Mouse (Mus musculus): ENCODE measurements around the gene Fdxr. TPM values are rescaled to one million over a fixed set of nuclear protein-coding genes. Genes with fewer than 3 reads are reported as not detected.

Fdxr gene
- polyA plus RNA-seq (2014; fragmentation: Nextera tagmentation; extraction: Ambion mirVana), result 11.5 and 13.3 TPM in 2 replicates

DNA sequence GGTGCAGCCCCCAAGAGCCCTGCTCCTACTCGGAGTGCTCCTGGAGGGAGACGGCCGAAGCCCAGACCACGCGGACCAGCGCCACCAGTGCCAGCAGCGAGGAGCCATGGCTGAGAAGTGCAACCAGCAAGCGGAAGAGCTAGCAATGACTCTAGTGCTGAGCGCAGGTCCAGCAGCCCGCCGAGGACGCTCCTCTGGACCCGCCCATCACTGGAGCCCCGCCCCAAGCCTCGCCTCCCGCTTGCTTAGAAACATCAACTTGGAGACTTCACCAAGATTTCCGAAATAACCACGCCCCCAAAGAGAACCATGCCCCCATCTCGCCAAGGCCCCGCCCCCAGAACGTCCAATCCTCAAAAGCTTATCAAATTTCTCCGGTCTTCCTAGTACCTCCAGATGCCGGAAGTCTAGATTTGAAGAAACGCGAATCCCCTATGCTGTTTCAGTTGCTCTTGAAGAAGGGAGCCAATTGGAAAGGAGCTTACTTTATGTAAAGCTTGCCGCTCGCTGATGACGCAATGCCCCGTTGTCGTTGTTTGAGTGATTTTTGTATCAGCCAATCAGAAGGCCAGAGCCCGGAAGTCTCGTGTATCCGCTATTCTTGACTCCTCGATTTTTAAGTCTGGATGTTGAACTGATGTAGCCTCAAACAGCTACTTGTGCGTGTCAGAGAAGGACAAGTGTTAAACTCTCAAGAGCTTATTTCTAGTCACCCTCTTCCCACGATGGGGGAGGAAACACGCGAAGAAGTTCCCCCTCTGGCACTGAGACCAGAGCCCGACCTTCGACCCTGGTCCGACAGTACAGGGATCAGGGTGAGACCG is at the start of gene Fdxr:
Gene Fdxr (minus strand): TSS at position 271 of the 824 bp plus-strand sequence.
- Histone ChIP-seq H3K27me3 (ENCODE audit: control insufficient read depth, insufficient read depth, low read length) (no peaks in the 10 kb centered on the region), H3K36me3 (ENCODE audit: control insufficient read depth, insufficient read depth, low read length) (no peaks in the 10 kb centered on the region), H3K4me2 (replicated peaks; ENCODE audit: low read depth, low read length) (peak within 1 kb of the TSS; percentile 81), H3K4me3 (ENCODE audit: low read depth, low read length) (peak within 1 kb of the TSS; percentile 50), H3K9me3 (ENCODE audit: control insufficient read depth, low read depth, low read length) (no peaks in the 10 kb centered on the region), H3K27ac (ENCODE audit: low read length) (peak within 1 kb of the TSS; percentile 80), H3K4me1 (ENCODE audit: control insufficient read depth, insufficient read depth, low read length) (peaks cover 7% of the 10 kb centered on the region; the same call in 1 of the 2 replicates), H3K9ac (replicated peaks; ENCODE audit: low read depth, low read length) (peak within 1 kb of the TSS; percentile 38; the same call in 1 of the 2 replicates)
- under 1% methylated on average over 42 of the region's 42 CpGs for WGBS
- peak; percentile 96 for ATAC-seq (ENCODE audit: insufficient number of reproducible peaks, insufficient read depth, low FRiP score, low read depth)

DNA sequence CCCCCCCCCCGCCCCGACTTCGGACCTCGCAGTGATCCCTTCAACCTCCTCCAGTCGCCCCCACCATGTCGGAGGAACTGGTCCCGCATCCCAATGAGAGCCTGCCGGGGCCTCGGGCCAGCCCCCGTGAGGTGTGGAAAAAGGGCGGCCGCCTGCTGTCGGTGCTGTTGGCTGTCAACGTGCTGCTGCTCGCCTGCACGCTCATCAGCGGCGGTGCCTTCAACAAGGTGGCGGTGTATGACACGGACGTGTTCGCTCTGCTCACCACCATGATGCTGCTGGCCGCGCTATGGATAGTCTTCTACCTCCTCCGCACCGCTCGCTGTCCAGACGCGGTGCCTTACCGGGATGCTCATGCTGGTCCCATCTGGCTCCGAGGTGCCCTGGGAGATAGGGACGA is 46.5 kb upstream of the Fdxr start:
- Histone ChIP-seq H3K4me3 (ENCODE audit: low read depth, low read length) (no peak overlapping the region), H3K27ac (ENCODE audit: low read length) (no peak overlapping the region), H3K4me1 (ENCODE audit: control insufficient read depth, insufficient read depth, low read length) (0 out of 2 replicates have a peak, but pooled peaks cover 4% of the 10 kb centered on the region), H3K4me2 (replicated peaks; ENCODE audit: low read depth, low read length) (no peak overlapping the region), H3K27me3 (ENCODE audit: control insufficient read depth, insufficient read depth, low read length) (peaks cover 55% of the 10 kb centered on the region), H3K36me3 (ENCODE audit: control insufficient read depth, insufficient read depth, low read length) (no peaks in the 10 kb centered on the region), H3K9ac (replicated peaks; ENCODE audit: low read depth, low read length) (no peak overlapping the region), H3K9me3 (ENCODE audit: control insufficient read depth, low read depth, low read length) (no peaks in the 10 kb centered on the region)
- no peak for ATAC-seq (ENCODE audit: insufficient number of reproducible peaks, insufficient read depth, low FRiP score, low read depth)
- WGBS, result 14% methylated on average over 32 of the region's 32 CpGs

DNA sequence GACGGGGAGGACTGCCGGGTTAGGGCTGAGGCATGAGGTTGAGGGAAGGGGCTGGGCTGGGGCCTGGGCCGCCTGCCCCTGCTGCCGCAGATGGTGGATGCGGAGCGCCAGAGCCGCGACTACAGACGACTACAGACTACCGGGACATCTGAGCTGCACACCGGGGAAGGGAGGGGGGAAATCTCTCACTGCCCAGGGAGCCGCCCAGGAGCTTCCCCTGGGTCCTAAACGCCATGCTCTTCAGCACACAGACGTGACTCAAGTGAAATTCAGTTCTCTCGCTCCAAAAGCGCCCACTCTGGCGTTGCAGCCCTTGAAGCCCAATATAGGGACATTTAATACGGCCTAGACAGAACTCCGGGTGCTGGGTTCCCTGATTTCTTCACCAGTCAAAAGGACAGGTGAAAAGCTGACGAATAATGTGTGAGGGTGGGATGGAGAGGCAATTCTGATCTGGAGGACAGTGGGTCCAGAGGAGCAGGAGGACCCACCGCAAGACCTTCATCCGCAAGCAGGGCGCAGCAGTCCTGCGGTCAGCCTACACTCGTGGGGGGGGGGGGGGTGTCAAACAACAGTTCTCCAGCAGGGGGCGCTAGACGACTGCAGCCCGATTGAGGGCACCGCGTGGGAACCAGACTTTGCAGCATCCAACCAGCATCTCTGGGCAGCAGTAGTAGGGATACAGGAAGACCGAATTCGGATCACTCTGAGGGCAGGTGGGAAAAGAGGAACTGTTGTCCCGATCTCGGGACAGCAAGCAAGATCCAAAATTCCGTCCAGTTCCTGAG is 45.2 kb upstream of the Fdxr start, which contains the start of gene Ush1g:
Gene Ush1g (minus strand): TSS at position 136 of the 788 bp plus-strand sequence.
- Histone ChIP-seq H3K36me3 (ENCODE audit: control insufficient read depth, insufficient read depth, low read length) (no peaks in the 10 kb centered on the region), H3K27me3 (ENCODE audit: control insufficient read depth, insufficient read depth, low read length) (peaks cover 68% of the 10 kb centered on the region), H3K4me1 (ENCODE audit: control insufficient read depth, insufficient read depth, low read length) (0 out of 2 replicates have a peak, but pooled peaks cover 4% of the 10 kb centered on the region), H3K9me3 (ENCODE audit: control insufficient read depth, low read depth, low read length) (no peaks in the 10 kb centered on the region), H3K4me3 (ENCODE audit: low read depth, low read length) (no peak within 1 kb of the TSS), H3K27ac (ENCODE audit: low read length) (no peak within 1 kb of the TSS), H3K4me2 (replicated peaks; ENCODE audit: low read depth, low read length) (no peak within 1 kb of the TSS; the same call in 1 of the 2 replicates), H3K9ac (replicated peaks; ENCODE audit: low read depth, low read length) (no peak within 1 kb of the TSS)
- no peak for ATAC-seq (ENCODE audit: insufficient number of reproducible peaks, insufficient read depth, low FRiP score, low read depth)
- WGBS, result 3% methylated on average over 35 of the region's 35 CpGs

DNA sequence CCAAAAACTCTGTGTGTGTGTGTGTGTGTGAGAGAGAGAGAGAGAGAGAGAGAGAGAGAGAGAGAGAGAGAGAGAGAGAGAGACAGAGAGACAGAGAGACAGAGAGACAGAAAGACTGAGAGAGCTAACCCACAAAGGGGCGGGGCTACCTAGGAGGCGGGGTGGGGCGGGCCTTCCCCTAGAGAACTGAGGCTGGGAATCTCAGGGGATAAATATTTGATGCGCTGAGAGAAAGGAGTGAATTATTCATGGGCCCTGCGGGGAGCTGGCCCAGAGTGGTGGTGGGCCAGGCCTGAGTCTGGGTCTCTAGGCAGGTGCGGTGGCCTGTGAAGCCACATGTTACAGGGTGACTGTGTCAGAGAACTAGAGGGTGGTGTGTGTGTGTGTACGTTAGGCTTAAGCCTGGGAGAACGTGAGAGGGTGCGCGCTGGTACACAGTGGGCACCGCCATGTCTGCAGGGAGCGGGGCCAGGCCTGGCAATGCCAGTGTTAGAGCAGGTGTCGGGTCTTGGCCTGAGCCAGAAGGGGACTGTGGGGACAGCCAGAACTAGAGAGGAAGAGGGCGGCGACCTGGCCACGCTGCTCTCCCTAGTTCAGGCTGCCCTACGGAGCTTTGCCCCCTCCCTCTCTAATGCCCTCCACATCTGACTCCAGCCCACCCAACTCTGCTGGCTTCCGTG is 43.0 kb upstream of the Fdxr start:
- Histone ChIP-seq H3K4me3 (ENCODE audit: low read depth, low read length) (no peak overlapping the region), H3K4me1 (ENCODE audit: control insufficient read depth, insufficient read depth, low read length) (0 out of 2 replicates have a peak, but pooled peaks cover 4% of the 10 kb centered on the region), H3K9ac (replicated peaks; ENCODE audit: low read depth, low read length) (no peak overlapping the region), H3K36me3 (ENCODE audit: control insufficient read depth, insufficient read depth, low read length) (no peaks in the 10 kb centered on the region), H3K27ac (ENCODE audit: low read length) (no peak overlapping the region), H3K9me3 (ENCODE audit: control insufficient read depth, low read depth, low read length) (no peaks in the 10 kb centered on the region), H3K4me2 (replicated peaks; ENCODE audit: low read depth, low read length) (no peak overlapping the region), H3K27me3 (ENCODE audit: control insufficient read depth, insufficient read depth, low read length) (peaks cover 85% of the 10 kb centered on the region)
- WGBS, result 6% methylated on average over 18 of the region's 18 CpGs
- no peak for ATAC-seq (ENCODE audit: insufficient number of reproducible peaks, insufficient read depth, low FRiP score, low read depth)

DNA sequence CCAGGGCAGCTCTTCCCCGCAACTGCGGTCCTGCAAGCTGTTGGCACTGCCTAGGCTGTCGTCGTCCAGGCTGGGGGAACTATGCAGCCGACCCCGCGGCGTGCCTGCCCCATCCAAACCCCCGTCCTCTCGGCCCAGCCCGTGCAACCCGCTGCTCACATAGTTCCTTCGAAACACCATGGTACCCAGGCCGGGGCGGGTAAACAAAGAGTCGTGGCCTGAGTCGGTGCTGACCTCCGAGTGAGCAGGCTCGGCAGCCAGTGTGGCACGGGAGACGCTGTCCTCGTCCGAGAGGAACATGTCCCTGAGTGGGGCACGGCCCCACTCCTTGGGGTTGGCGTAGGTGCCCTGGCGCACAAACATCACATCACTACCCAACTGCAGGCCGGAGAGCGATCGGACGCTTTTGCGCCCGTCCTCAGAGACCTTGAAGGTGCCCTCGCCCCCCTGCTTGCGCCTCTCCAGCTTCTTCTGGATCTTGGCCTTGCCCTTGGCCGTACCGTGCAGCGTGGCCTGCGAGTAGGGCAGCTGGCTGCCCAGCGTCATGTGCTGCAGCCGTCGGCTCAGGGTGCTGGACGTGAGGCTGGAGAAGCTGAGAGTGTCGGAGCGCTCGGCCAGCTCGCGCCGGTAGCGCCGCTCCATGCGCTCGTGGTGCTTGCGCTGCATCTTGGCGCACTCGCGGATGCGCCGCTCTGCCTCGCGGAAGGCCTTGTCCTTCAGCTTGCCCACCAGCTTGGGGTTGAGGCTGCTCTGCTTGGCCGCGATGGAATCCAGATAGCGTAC is 41.6 kb upstream of the Fdxr start:
- H3K9me3 ChIP-seq (ENCODE audit: control insufficient read depth, low read depth, low read length), result no peaks in the 10 kb centered on the region
- WGBS, result 5% methylated on average over 62 of the region's 63 CpGs

DNA sequence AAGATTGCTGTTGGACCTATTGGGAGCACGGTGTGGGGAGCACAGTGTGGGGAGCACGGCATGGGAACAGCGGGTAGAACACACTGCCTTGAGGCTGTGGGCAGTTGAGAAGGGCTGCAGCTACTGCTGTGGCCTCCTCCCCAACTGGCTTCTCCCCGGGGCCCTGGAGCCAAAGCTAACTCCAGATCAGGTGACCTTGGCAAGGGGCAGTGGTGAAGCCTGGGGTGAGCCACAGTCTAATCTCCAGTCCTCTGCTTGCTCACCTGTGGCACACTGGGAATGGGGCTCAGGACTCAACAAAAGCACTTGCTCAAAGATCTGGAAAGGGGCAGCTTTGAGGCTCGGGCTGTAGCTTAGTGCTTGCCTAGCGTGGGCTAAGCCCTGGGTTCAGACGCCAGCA is 40.4 kb upstream of the Fdxr start:
- Histone ChIP-seq H3K4me2 (replicated peaks; ENCODE audit: low read depth, low read length) (no peak overlapping the region), H3K27me3 (ENCODE audit: control insufficient read depth, insufficient read depth, low read length) (peaks cover 68% of the 10 kb centered on the region), H3K27ac (ENCODE audit: low read length) (no peak overlapping the region), H3K36me3 (ENCODE audit: control insufficient read depth, insufficient read depth, low read length) (no peaks in the 10 kb centered on the region), H3K9me3 (ENCODE audit: control insufficient read depth, low read depth, low read length) (no peaks in the 10 kb centered on the region), H3K4me3 (ENCODE audit: low read depth, low read length) (no peak overlapping the region), H3K4me1 (ENCODE audit: control insufficient read depth, insufficient read depth, low read length) (0 out of 2 replicates have a peak, but pooled peaks cover 4% of the 10 kb centered on the region), H3K9ac (replicated peaks; ENCODE audit: low read depth, low read length) (no peak overlapping the region)
- ATAC-seq (ENCODE audit: insufficient number of reproducible peaks, insufficient read depth, low FRiP score, low read depth), result no peak
- 65% methylated on average over 7 of the region's 7 CpGs for WGBS

More for the DNA sequence above, 41.6 kb upstream of the Fdxr start:
- no peak overlapping the region for H3K27ac ChIP-seq (ENCODE audit: low read length)
- no peaks in the 10 kb centered on the region for H3K36me3 ChIP-seq (ENCODE audit: control insufficient read depth, insufficient read depth, low read length)
- H3K4me3 ChIP-seq (ENCODE audit: low read depth, low read length), result no peak overlapping the region
- H3K4me2 ChIP-seq (replicated peaks; ENCODE audit: low read depth, low read length), result no peak overlapping the region
- 0 out of 2 replicates have a peak, but pooled peaks cover 4% of the 10 kb centered on the region for H3K4me1 ChIP-seq (ENCODE audit: control insufficient read depth, insufficient read depth, low read length)
- no peak overlapping the region for H3K9ac ChIP-seq (replicated peaks; ENCODE audit: low read depth, low read length)
- H3K27me3 ChIP-seq (ENCODE audit: control insufficient read depth, insufficient read depth, low read length), result peaks cover 80% of the 10 kb centered on the region
- ATAC-seq (ENCODE audit: insufficient number of reproducible peaks, insufficient read depth, low FRiP score, low read depth), result no peak

DNA sequence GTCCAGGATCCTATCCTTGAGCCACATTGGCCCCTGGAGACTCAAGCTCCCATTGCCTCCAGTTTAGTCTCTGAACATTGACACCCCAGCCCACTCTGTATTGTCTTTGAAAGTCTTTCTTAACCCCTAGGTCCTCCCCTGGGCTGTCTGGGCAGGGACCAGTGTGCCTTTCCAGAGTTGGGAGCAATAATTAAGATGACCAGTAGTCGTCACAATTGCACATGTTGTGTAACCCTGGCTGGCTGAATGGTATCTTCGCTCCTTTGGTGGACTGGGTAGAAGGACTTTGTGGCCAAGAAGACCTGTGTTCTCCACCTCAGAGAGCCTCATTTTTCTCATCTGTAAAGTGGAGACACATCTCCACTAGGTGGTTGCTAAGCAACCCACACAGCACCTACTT is 37.4 kb upstream of the Fdxr start:
- WGBS, result 53% methylated on average over 2 of the region's 2 CpGs
- Histone ChIP-seq H3K36me3 (ENCODE audit: control insufficient read depth, insufficient read depth, low read length) (no peaks in the 10 kb centered on the region), H3K4me2 (replicated peaks; ENCODE audit: low read depth, low read length) (no peak overlapping the region), H3K9ac (replicated peaks; ENCODE audit: low read depth, low read length) (no peak overlapping the region), H3K27me3 (ENCODE audit: control insufficient read depth, insufficient read depth, low read length) (peaks cover 40% of the 10 kb centered on the region), H3K27ac (ENCODE audit: low read length) (no peak overlapping the region), H3K4me3 (ENCODE audit: low read depth, low read length) (no peak overlapping the region), H3K9me3 (ENCODE audit: control insufficient read depth, low read depth, low read length) (no peaks in the 10 kb centered on the region), H3K4me1 (ENCODE audit: control insufficient read depth, insufficient read depth, low read length) (no peaks in the 10 kb centered on the region)
- ATAC-seq (ENCODE audit: insufficient number of reproducible peaks, insufficient read depth, low FRiP score, low read depth), result no peak
